ENCODE assay signal across 41 mouse cellular contexts in the genomic region with DNA sequence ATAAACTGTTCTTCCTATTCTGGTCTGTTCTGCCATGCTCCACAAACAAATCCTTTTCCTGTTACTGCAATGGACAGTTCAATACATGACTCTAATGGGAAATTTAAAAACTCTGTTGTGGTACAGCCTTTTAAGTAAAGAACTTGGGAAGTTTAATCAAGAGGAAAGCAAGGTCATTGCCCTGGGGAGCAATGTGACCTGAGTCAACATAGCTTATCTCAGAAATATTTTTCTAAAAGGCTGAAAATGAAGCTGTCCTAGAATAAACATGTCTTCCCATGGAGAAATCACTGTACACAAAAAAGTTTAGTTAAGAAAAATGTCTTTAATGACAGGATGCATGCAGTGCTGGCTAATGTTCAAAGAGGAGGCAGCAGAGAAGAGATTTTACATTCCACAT. TPM values are rescaled to one million over a fixed set of nuclear protein-coding genes. Genes with fewer than 3 reads are reported as not detected.
"Had no signal": no experiment of that assay in that cellular context is flagged by ENCODE, and none has a peak within 500 bp of the region (broad histone marks: within the 10 kb centered on the region; RNA-seq: fewer than 3 reads in every experiment).

No protein-coding gene starts in this region.

- DNase-seq: forebrain, postnatal 0 days; gastrocnemius, postnatal 14 days; gastrocnemius, postnatal 36 days; heart, adult 11 months; heart, adult 2 months; heart, postnatal 14 days; heart, postnatal 36 days; kidney, adult 11 months; kidney, adult 2 months; kidney, postnatal 25 days; layer of hippocampus, adult 9-11 months; layer of hippocampus, postnatal 36 days; left cerebral cortex, postnatal 4 days; lung, adult 18-20 months had no signal

- H3K36me3 ChIP-seq: heart, embryonic 15.5 days; hindbrain, embryonic 15.5 days had no signal

- H3K9me3 ChIP-seq: heart, embryonic 13.5 days; heart, embryonic 15.5 days; hindbrain, embryonic 13.5 days; hindbrain, embryonic 15.5 days; limb, embryonic 13.5 days; limb, embryonic 15.5 days had no signal

- H3K9ac ChIP-seq: forebrain, postnatal 0 days; heart, embryonic 13.5 days; heart, embryonic 15.5 days; hindbrain, embryonic 13.5 days; hindbrain, embryonic 15.5 days; limb, embryonic 13.5 days; limb, embryonic 15.5 days; liver, embryonic 14.5 days had no signal

- H3K4me3 ChIP-seq: heart, adult 2 months; heart, embryonic 15.5 days; hindbrain, embryonic 13.5 days; hindbrain, embryonic 15.5 days; limb, embryonic 13.5 days; limb, embryonic 15.5 days had no signal

- H3K27me3 ChIP-seq: heart, embryonic 13.5 days; heart, embryonic 15.5 days; hindbrain, embryonic 13.5 days; hindbrain, embryonic 15.5 days; limb, embryonic 13.5 days; limb, embryonic 15.5 days had no signal

- ATAC-seq: forebrain, postnatal 0 days; hindbrain, postnatal 0 days; intestine, embryonic 16.5 days had no signal

- H3K4me2 ChIP-seq: heart, embryonic 11.5 days; heart, embryonic 13.5 days; heart, embryonic 15.5 days; hindbrain, embryonic 13.5 days; hindbrain, embryonic 15.5 days; limb, embryonic 13.5 days; limb, embryonic 15.5 days had no signal

- H3K27ac ChIP-seq: heart, adult 2 months; heart, embryonic 13.5 days; heart, embryonic 15.5 days; hindbrain, embryonic 13.5 days; hindbrain, embryonic 15.5 days; hindbrain, postnatal 0 days; limb, embryonic 13.5 days; limb, embryonic 15.5 days; liver, embryonic 14.5 days had no signal

RNA-seq across cellular contexts. Expression of a gene that starts 37.5 kb away (rescaled TPM):
- total RNA-seq: gastrocnemius, adult 18-20 months; gastrocnemius, adult 8-10 months; gastrocnemius, postnatal 14 days; gastrocnemius, postnatal 36 days; heart, postnatal 36 days; layer of hippocampus, adult 8-10 months; layer of hippocampus, postnatal 36 days; left cerebral cortex, adult 18-20 months; left cerebral cortex, adult 8-10 months; left cerebral cortex, postnatal 25 days had no signal
- polyA plus RNA-seq: heart, adult 2 months; heart, embryonic 15.5 days; hindbrain, embryonic 15.5 days; kidney, adult 2 months; large intestine, adult 2 months; limb, embryonic 15.5 days had no signal

RNA-seq across cellular contexts. Expression of a gene that starts 45.0 kb away (rescaled TPM):
- total RNA-seq: forebrain, postnatal 0 days; gastrocnemius, adult 18-20 months; gastrocnemius, adult 8-10 months; gastrocnemius, postnatal 14 days; gastrocnemius, postnatal 36 days; heart, adult 2 months; heart, postnatal 14 days; heart, postnatal 36 days; hematopoietic stem cell, adult 5-6 weeks; hindbrain, postnatal 0 days; layer of hippocampus, adult 18-20 months; layer of hippocampus, adult 8-10 months; layer of hippocampus, postnatal 14 days; layer of hippocampus, postnatal 36 days; left cerebral cortex, adult 18-20 months; left cerebral cortex, adult 8-10 months; left cerebral cortex, postnatal 10 days; left cerebral cortex, postnatal 25 days; left cerebral cortex, postnatal 4 days had no signal
- polyA plus RNA-seq: forebrain, postnatal 0 days; gonadal fat pad, adult 2 months; heart, adult 2 months; heart, embryonic 11.5 days; heart, embryonic 13.5 days; heart, embryonic 15.5 days; heart, postnatal 0 days; hindbrain, embryonic 11.5 days; hindbrain, embryonic 13.5 days; hindbrain, embryonic 15.5 days; hindbrain, postnatal 0 days; intestine, embryonic 14.5 days; intestine, embryonic 16.5 days; kidney, adult 2 months; kidney, embryonic 14.5 days; large intestine, adult 2 months; limb, embryonic 11.5 days; limb, embryonic 13.5 days; limb, embryonic 15.5 days; liver, embryonic 14.5 days had no signal
